Mouse (Mus musculus) olfactory bulb, adult 2 months (tissue): Measurements from ENCODE around the gene Setd5. TPM values are rescaled to one million over a fixed set of nuclear protein-coding genes. Genes with fewer than 3 reads are reported as not detected.
A peak's percentile ranks its signal among the peaks of the same experiment; 100 is the strongest.

ENCODE experiments used
- H3K27ac ChIP-seq: fragments of 200-500 bp; 2 replicates; pipeline ENCODE4 v1.5.1; 2012; ENCODE audit warnings: low read depth, low read length; ENCODE audit not compliant: insufficient read depth
- H3K4me1 ChIP-seq: fragments of 200-500 bp; 2 replicates; pipeline ENCODE4 v1.6.1; 2012; ENCODE audit warnings: low read length; ENCODE audit not compliant: control insufficient read depth, insufficient read depth
- H3K4me3 ChIP-seq: fragments of 200-500 bp; 2 replicates; pipeline ENCODE4 v1.5.1; 2012; ENCODE audit warnings: mild to moderate bottlenecking, low read depth, low read length, moderate library complexity; ENCODE audit not compliant: insufficient read depth
- CTCF ChIP-seq: fragments of 200-500 bp; IDR thresholded peaks from 2 replicates; pipeline ENCODE4 v1.5.1; 2012; ENCODE audit warnings: low read depth, mild to moderate bottlenecking, low read length, moderate library complexity; ENCODE audit not compliant: insufficient read depth
- POLR2A ChIP-seq: fragments of 200-500 bp; IDR thresholded peaks from 2 replicates; pipeline ENCODE4 v1.6.1; 2012; ENCODE audit warnings: mild to moderate bottlenecking, low read depth, low read length, moderate library complexity; ENCODE audit not compliant: insufficient read depth
- WGBS: fragments of 180-500 bp; shearing (Covaris S2); methylation state at CpG from one replicate; pipeline ENCODE4 v1.1.7; 2018; 5-methylcytosine and 5-hydroxymethylcytosine counted together
- polyA plus RNA-seq: library from polyadenylated mRNA; stranded (reverse); fragments of >200 nt; gene quantifications from 2 replicates; pipeline ENCODE4 v1.2.4, GENCODE M21; 2012; ENCODE audit warnings: low replicate concordance; ENCODE audit not compliant: missing spikeins, insufficient read depth, insufficient read length

Setd5 gene
- polyA plus RNA-seq, 1 experiment, result 314 TPM

DNA sequence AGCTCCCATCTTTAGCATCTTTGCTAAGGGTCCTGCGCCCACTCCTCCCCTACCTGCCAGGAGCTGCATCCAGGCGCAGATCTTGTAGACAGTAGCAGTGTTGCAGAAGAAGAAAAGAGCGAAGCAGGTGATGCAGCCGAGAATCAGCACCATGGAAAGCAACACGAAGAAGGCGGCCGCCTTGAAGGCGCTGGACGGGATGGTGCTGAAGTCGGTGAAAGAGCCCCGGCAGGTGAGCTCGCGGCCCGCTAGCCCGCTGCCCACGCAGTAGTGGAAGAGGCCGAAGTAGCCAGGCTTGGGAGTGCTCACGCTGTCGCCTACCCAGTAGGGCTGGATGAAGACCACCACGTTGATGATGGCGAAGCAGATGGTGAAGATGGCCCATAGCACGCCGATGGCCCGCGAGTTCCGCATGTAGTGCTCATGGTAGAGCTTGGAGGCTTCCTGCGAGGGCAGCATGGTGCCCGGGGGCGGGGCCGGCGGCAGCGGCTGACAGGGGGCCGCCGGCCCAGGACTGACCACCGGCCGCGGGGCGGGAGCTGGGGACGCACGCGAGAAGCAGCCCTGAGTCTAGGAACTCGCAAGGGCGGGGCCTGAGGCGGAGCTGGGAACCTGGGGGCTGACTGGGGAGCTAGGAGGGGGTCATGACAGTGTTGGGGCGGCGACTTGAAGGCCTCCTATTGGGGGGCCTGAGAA is 116.7 kb downstream of the Setd5 start:
- TF ChIP-seq POLR2A (no peak), CTCF (no peak)
- 2% methylated on average over 46 of the region's 46 CpGs for WGBS
- Histone ChIP-seq H3K27ac (no peak overlapping the region), H3K4me1 (peaks cover 7% of the 10 kb centered on the region), H3K4me3 (peak overlapping the region; percentile 57)

DNA sequence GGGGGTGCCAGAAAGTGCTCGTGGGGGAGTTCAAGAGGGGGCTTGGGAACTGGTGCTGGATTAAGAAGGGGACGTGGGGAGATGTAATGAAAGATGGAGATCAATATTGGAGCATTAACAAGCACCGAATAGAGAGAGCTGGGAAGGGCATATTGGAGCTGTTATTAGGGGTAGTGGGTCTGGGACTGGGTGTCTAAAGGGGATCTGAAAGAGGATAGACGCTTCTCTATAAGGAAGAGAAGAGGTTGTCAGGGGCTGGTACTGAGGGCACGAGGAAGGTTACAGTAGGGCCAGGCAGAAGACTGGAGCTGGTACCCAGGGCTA is 117.3 kb downstream of the Setd5 start:
- H3K4me3 ChIP-seq, result peak overlapping the region; percentile 57
- H3K4me1 ChIP-seq, result peaks cover 7% of the 10 kb centered on the region
- H3K27ac ChIP-seq, result no peak overlapping the region
- WGBS, result 1% methylated on average over 5 of the region's 5 CpGs
- no peak for TF ChIP-seq POLR2A
- no peak for TF ChIP-seq CTCF

DNA sequence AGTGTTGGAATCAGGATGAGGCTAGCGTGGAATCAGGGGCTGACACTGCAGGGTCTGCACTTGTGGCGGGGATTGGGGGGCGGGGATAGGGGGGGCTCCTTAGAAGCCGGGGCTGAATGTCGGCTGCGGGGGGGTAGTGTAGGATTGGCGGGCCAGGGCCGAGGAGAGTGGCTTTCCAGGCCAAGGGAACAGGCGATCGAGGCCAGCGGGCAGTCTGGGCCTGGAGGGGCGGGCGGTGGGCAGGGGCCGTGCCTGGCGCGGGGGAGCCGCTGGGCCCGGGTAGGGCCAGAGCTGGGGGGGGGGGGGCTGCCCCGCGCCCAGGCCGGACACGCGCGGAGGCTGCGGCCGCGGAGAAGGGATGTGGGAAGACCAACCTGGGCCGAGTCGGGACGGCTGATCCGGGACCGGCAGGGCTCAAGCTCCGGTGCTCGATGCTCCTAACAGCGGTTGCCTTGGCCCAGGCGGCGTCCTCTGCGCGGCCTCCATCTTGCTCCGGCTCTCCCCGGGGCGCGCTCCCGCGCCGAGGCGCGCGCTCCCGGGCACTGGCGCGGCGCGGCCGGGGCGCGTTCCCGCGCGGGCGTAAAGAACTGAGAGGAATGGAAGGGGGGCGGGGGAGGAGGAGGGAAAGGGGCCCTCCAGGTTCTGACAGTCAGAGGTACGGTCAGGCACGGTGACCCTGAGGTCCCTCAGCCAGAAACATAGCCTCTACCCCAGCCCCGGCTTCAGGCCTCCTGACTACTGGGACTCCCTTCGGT is 117.9 kb downstream of the Setd5 start, which contains the start of gene Lhfpl4:
Gene Lhfpl4 (minus strand): TSS at position 544 of the 755 bp plus-strand sequence.
- WGBS, result under 1% methylated on average over 59 of the region's 66 CpGs
- peak; percentile 76 for TF ChIP-seq POLR2A
- no peak for TF ChIP-seq CTCF
- peak within 1 kb of the TSS; percentile 42 for H3K27ac ChIP-seq

DNA sequence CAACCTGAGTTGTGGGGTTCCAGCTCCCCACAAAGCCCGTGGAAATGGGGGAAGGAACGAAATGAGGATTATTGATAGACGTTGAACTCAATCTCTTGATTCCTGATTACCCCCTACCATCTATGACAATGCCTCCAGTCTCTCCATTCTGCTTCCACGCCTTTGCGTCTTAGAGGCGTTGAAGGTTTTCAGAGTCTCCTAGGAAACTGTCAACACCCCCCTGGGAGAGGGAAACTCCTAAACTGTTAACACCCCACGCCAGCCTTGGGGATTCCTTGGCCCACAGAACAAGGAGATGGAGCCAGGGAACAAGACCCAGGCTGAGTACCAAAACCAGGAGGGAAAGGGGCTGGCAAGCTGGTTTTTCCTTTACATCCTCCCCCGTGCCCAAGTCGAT is 118.4 kb downstream of the Setd5 start:
- Histone ChIP-seq H3K4me1 (peaks cover 7% of the 10 kb centered on the region), H3K4me3 (peak overlapping the region; percentile 57), H3K27ac (peak overlapping the region; percentile 42)
- TF ChIP-seq CTCF, result no peak
- no peak for TF ChIP-seq POLR2A
- 5% methylated on average over 9 of the region's 9 CpGs for WGBS

More for the DNA sequence above, 117.9 kb downstream of the Setd5 start, which contains the start of gene Lhfpl4:
- peaks cover 7% of the 10 kb centered on the region for H3K4me1 ChIP-seq
- peak within 1 kb of the TSS; percentile 57 for H3K4me3 ChIP-seq

Other genes with a start within 250 kb of the Setd5 start
- 68.5 and 77.3 TPM in 2 replicates for gene Srgap3, start 130.1 kb upstream of the Setd5 start, polyA plus RNA-seq
- not detected in 2 replicates for gene Thumpd3, start 31.1 kb upstream of the Setd5 start, polyA plus RNA-seq
- not detected in 2 replicates for gene Lhfpl4, start 118.0 kb downstream of the Setd5 start, polyA plus RNA-seq
- gene Mtmr14, start 160.5 kb downstream of the Setd5 start, polyA plus RNA-seq, result not detected in 2 replicates
- gene Cpne9, start 204.9 kb downstream of the Setd5 start, polyA plus RNA-seq, result not detected in 2 replicates
- not detected in 2 replicates for gene Brpf1, start 229.8 kb downstream of the Setd5 start, polyA plus RNA-seq
- gene Ogg1, start 249.6 kb downstream of the Setd5 start, polyA plus RNA-seq, result not detected in 2 replicates